Mouse (Mus musculus) left cerebral cortex, adult 8-10 months (tissue): ENCODE measurements around the gene Tnfrsf23. TPM values are rescaled to one million over a fixed set of nuclear protein-coding genes. Genes with fewer than 3 reads are reported as not detected.
"Not testable (repeated sequence)": the region's sequence is repeated elsewhere in the genome, so short reads cannot be mapped to it uniquely, and the experiment has no call there.

Experiments
- DNase-seq, 2 experiments: peaks; one replicate each; pipeline ENCODE4 v3.0.0; 2022; ENCODE audit warnings: low spot score in 2 of 2
- total RNA-seq, 4 experiments: library from RNA; stranded (reverse); gene quantifications; 2 replicates each; pipeline ENCODE4 v1.2.4; 2022

Gene Tnfrsf23
- total RNA-seq: 1 to 10 TPM in 2 of 4 experiments, under 1 TPM in 2; 0.72 to 2.3 (median 1.1) TPM

- DNase-seq: peak; percentile 48 to 73
Observed at GRCm38 (mm10) chr7:143685359-143686067, at the start of gene Tnfrsf23. Gene Tnfrsf23 (minus strand): TSS chr7:143685872.

- DNase-seq: peak in 1 of 2 experiments; percentile 43
Observed at GRCm38 (mm10) chr7:143733746-143734145, 48.1 kb upstream of the Tnfrsf23 start.

- no peak for DNase-seq
Observed at GRCm38 (mm10) chr7:143729886-143730285, 44.2 kb upstream of the Tnfrsf23 start.

- DNase-seq: no peak
Observed at GRCm38 (mm10) chr7:143726396-143726795, 40.7 kb upstream of the Tnfrsf23 start.

- no peak for DNase-seq
Observed at GRCm38 (mm10) chr7:143723841-143724240, 38.2 kb upstream of the Tnfrsf23 start.

- no peak for DNase-seq
Observed at GRCm38 (mm10) chr7:143722646-143723045, 37.0 kb upstream of the Tnfrsf23 start.

GRCm38 (mm10) chr7:143717811-143718210 lies 32.1 kb upstream of the Tnfrsf23 start:
- no peak for DNase-seq

- DNase-seq: no peak
Observed at GRCm38 (mm10) chr7:143713421-143713820, 27.7 kb upstream of the Tnfrsf23 start.

GRCm38 (mm10) chr7:143712771-143713348 lies 27.2 kb upstream of the Tnfrsf23 start:
- no peak for DNase-seq

- no peak for DNase-seq
Observed at GRCm38 (mm10) chr7:143712023-143712422, 26.4 kb upstream of the Tnfrsf23 start.

GRCm38 (mm10) chr7:143711381-143711780 lies 25.7 kb upstream of the Tnfrsf23 start:
- no peak for DNase-seq

- no peak for DNase-seq
Observed at GRCm38 (mm10) chr7:143709395-143709794, 23.7 kb upstream of the Tnfrsf23 start.

- peak; percentile 84 to 91 for DNase-seq
Observed at GRCm38 (mm10) chr7:143706697-143707438, 21.2 kb upstream of the Tnfrsf23 start.

GRCm38 (mm10) chr7:143696140-143696539 lies 10.5 kb upstream of the Tnfrsf23 start:
- DNase-seq: peak in 1 of 2 experiments; percentile 3

- peak in 1 of 2 experiments; percentile 3 for DNase-seq
Observed at GRCm38 (mm10) chr7:143694550-143694949, 8.9 kb upstream of the Tnfrsf23 start.

GRCm38 (mm10) chr7:143692746-143693510 lies 7.3 kb upstream of the Tnfrsf23 start:
- peak in 1 of 2 experiments; percentile 4 for DNase-seq

- DNase-seq: no peak
Observed at GRCm38 (mm10) chr7:143691909-143692308, 6.2 kb upstream of the Tnfrsf23 start.

- no peak for DNase-seq
Observed at GRCm38 (mm10) chr7:143691181-143691580, 5.5 kb upstream of the Tnfrsf23 start.

GRCm38 (mm10) chr7:143689946-143690345 lies 4.3 kb upstream of the Tnfrsf23 start:
- DNase-seq: no peak

- no peak for DNase-seq
Observed at GRCm38 (mm10) chr7:143689481-143689880, 3.8 kb upstream of the Tnfrsf23 start.

- DNase-seq: not testable (repeated sequence)
Observed at GRCm38 (mm10) chr7:143686676-143687075, 1.0 kb upstream of the Tnfrsf23 start.
